Mouse (Mus musculus): ENCODE measurements around the gene Rnf150. TPM values are rescaled to one million over a fixed set of nuclear protein-coding genes. Genes with fewer than 3 reads are reported as not detected.

Rnf150 gene
- polyA plus RNA-seq, 1 experiment from 2014 or later: 2.1 TPM

DNA sequence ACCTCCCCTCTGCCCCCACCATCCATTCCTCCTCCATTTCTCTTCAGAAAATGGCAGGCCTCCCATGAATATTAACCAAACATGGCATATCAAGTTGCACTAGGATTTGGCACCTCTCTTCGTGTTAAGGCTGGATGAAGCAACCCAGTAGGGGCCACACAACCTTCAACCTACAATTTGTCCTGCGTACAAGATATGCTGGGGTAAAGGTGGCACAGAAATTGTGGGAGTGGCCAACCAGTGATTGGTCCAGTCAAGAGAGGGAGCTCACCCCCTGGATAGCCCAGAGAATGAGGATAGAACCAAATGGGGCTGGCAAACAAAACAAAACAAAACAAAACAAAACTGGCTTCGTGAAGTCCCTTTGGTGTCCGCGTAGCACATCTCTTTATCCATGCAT lies 198.1 kb downstream of the Rnf150 start:
- WGBS: 67% methylated on average over 5 of the region's 5 CpGs
- no peaks in the 10 kb centered on the region for H3K27me3 ChIP-seq (ENCODE audit: control insufficient read depth, insufficient read depth, low read depth, low read length)
- H3K4me3 ChIP-seq (ENCODE audit: low read depth, low read length): no peak overlapping the region
- no peaks in the 10 kb centered on the region for H3K36me3 ChIP-seq (ENCODE audit: control insufficient read depth, insufficient read depth, low read length)
- H3K4me2 ChIP-seq (ENCODE audit: low read length): no peak overlapping the region
- H3K9ac ChIP-seq (ENCODE audit: low read depth, low read length): no peak overlapping the region
- H3K9me3 ChIP-seq (replicated peaks; ENCODE audit: control insufficient read depth, low read length, poor library complexity, severe bottlenecking): no peaks in the 10 kb centered on the region
- ATAC-seq: no peak
- no peaks in the 10 kb centered on the region for H3K4me1 ChIP-seq (ENCODE audit: control insufficient read depth, insufficient read depth, low read length)
- H3K27ac ChIP-seq (ENCODE audit: low read length): no peak overlapping the region

GRCm38 (mm10) chr8:83061873-83062272 lies 198.7 kb downstream of the Rnf150 start:
- ATAC-seq: no peak
- no peaks in the 10 kb centered on the region for H3K9me3 ChIP-seq (replicated peaks; ENCODE audit: control insufficient read depth, low read length, poor library complexity, severe bottlenecking)
- no peak overlapping the region for H3K4me3 ChIP-seq (ENCODE audit: low read depth, low read length)
- no peak overlapping the region for H3K9ac ChIP-seq (ENCODE audit: low read depth, low read length)
- no peaks in the 10 kb centered on the region for H3K27me3 ChIP-seq (ENCODE audit: control insufficient read depth, insufficient read depth, low read depth, low read length)
- no peak overlapping the region for H3K27ac ChIP-seq (ENCODE audit: low read length)
- no peaks in the 10 kb centered on the region for H3K36me3 ChIP-seq (ENCODE audit: control insufficient read depth, insufficient read depth, low read length)
- 84% methylated on average over 3 of the region's 3 CpGs for WGBS
- no peak overlapping the region for H3K4me2 ChIP-seq (ENCODE audit: low read length)
- no peaks in the 10 kb centered on the region for H3K4me1 ChIP-seq (ENCODE audit: control insufficient read depth, insufficient read depth, low read length)

DNA sequence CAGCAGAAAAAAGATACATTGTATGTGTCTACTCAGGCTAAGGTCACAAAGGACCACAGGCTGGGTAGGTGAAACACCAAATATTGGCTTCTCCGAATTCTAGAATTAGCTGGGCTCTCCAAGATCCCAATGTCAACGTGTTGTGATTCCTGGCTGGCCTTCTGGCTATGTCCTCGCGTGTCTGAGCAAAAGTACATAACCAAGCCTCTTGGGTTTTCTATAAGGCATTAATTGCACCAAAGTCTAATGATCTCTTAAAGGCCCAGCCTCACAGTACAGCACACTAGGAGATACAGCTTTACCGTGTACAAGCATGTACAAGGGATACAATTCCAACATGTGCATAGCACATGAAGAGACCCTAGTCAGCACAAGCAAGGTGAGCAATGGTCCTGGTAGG lies 199.1 kb downstream of the Rnf150 start:
- 86% methylated on average over 5 of the region's 5 CpGs for WGBS
- no peaks in the 10 kb centered on the region for H3K27me3 ChIP-seq (ENCODE audit: control insufficient read depth, insufficient read depth, low read depth, low read length)
- H3K27ac ChIP-seq (ENCODE audit: low read length): no peak overlapping the region
- no peak for ATAC-seq
- H3K9ac ChIP-seq (ENCODE audit: low read depth, low read length): no peak overlapping the region
- H3K4me2 ChIP-seq (ENCODE audit: low read length): no peak overlapping the region
- H3K9me3 ChIP-seq (replicated peaks; ENCODE audit: control insufficient read depth, low read length, poor library complexity, severe bottlenecking): no peaks in the 10 kb centered on the region
- H3K4me3 ChIP-seq (ENCODE audit: low read depth, low read length): no peak overlapping the region
- H3K36me3 ChIP-seq (ENCODE audit: control insufficient read depth, insufficient read depth, low read length): no peaks in the 10 kb centered on the region
- no peaks in the 10 kb centered on the region for H3K4me1 ChIP-seq (ENCODE audit: control insufficient read depth, insufficient read depth, low read length)

DNA sequence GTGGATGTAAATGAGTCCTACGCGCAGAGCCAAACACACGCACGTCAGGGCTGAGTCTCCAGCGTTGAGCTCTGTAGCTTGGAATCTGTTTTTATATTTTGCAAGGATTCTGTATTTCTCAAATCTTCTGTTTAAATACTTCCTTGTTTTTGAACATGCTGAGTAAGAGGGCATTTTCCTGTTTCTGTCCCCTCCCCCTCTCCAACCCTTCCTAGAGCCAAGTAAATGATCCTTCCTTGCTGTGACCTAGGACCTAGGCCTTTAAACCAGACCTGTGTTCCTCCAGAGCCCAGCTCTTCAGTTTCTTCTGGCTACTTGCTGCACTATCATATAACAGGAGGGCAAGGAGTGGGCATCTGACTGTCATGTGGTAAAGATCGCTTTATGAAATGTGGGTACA lies 200.9 kb downstream of the Rnf150 start:
- no peak overlapping the region for H3K9ac ChIP-seq (ENCODE audit: low read depth, low read length)
- H3K27me3 ChIP-seq (ENCODE audit: control insufficient read depth, insufficient read depth, low read depth, low read length): no peaks in the 10 kb centered on the region
- WGBS: 92% methylated on average over 6 of the region's 6 CpGs
- no peaks in the 10 kb centered on the region for H3K4me1 ChIP-seq (ENCODE audit: control insufficient read depth, insufficient read depth, low read length)
- H3K4me2 ChIP-seq (ENCODE audit: low read length): no peak overlapping the region
- H3K4me3 ChIP-seq (ENCODE audit: low read depth, low read length): no peak overlapping the region
- no peaks in the 10 kb centered on the region for H3K36me3 ChIP-seq (ENCODE audit: control insufficient read depth, insufficient read depth, low read length)
- ATAC-seq: no peak
- no peak overlapping the region for H3K27ac ChIP-seq (ENCODE audit: low read length)
- no peaks in the 10 kb centered on the region for H3K9me3 ChIP-seq (replicated peaks; ENCODE audit: control insufficient read depth, low read length, poor library complexity, severe bottlenecking)

DNA sequence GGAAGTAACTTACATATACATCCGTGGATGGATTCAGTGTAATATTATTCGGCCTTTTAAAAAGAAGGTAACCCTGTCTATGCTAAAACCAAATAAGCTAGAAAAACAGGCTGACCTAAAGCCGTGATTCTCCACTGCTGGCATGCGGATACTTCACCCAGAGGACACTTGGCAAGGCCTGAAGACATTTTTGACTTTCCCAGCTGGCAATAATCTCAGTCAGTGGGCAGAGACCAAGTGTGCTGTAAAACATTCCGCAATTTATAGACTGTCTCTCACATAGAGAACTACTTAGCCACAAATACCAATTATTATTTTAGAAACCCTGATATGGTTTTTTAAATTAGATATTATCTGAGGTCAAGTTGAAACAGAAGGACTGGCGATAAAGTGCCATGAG lies 202.9 kb downstream of the Rnf150 start:
- H3K36me3 ChIP-seq (ENCODE audit: control insufficient read depth, insufficient read depth, low read length): no peaks in the 10 kb centered on the region
- no peak overlapping the region for H3K27ac ChIP-seq (ENCODE audit: low read length)
- no peak for ATAC-seq
- no peak overlapping the region for H3K4me3 ChIP-seq (ENCODE audit: low read depth, low read length)
- 93% methylated on average over 6 of the region's 6 CpGs for WGBS
- no peak overlapping the region for H3K4me2 ChIP-seq (ENCODE audit: low read length)
- no peaks in the 10 kb centered on the region for H3K4me1 ChIP-seq (ENCODE audit: control insufficient read depth, insufficient read depth, low read length)
- no peaks in the 10 kb centered on the region for H3K27me3 ChIP-seq (ENCODE audit: control insufficient read depth, insufficient read depth, low read depth, low read length)
- H3K9ac ChIP-seq (ENCODE audit: low read depth, low read length): no peak overlapping the region
- H3K9me3 ChIP-seq (replicated peaks; ENCODE audit: control insufficient read depth, low read length, poor library complexity, severe bottlenecking): no peaks in the 10 kb centered on the region

DNA sequence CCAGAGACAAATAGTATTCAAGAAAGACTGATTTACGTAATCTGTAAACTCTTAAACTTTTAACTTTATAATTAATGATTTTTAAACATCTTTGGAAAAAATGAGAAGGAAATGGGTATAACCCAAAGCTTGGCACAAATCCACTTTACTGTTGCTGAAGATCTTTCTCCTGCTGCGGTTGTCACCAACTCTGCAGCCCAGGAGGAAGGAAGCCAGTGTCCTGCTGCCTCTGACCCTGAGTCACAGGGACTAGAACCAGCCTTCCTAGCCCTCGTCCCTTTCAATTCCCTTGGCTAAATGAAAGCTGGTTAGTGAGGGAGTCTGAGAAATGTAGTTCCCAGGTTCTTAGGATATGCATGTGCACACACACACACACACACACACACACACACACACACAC lies 203.7 kb downstream of the Rnf150 start:
- ATAC-seq: no peak
- 85% methylated on average over 3 of the region's 3 CpGs for WGBS
- H3K4me3 ChIP-seq (ENCODE audit: low read depth, low read length): no peak overlapping the region

GRCm38 (mm10) chr8:83067906-83068305 lies 204.8 kb downstream of the Rnf150 start:
- WGBS: 71% methylated on average over 7 of the region's 7 CpGs
- no peaks in the 10 kb centered on the region for H3K9me3 ChIP-seq (replicated peaks; ENCODE audit: control insufficient read depth, low read length, poor library complexity, severe bottlenecking)
- no peak overlapping the region for H3K27ac ChIP-seq (ENCODE audit: low read length)
- no peak for ATAC-seq
- no peaks in the 10 kb centered on the region for H3K27me3 ChIP-seq (ENCODE audit: control insufficient read depth, insufficient read depth, low read depth, low read length)
- no peak overlapping the region for H3K9ac ChIP-seq (ENCODE audit: low read depth, low read length)
- H3K4me1 ChIP-seq (ENCODE audit: control insufficient read depth, insufficient read depth, low read length): no peaks in the 10 kb centered on the region
- H3K4me2 ChIP-seq (ENCODE audit: low read length): no peak overlapping the region
- H3K36me3 ChIP-seq (ENCODE audit: control insufficient read depth, insufficient read depth, low read length): no peaks in the 10 kb centered on the region
- H3K4me3 ChIP-seq (ENCODE audit: low read depth, low read length): no peak overlapping the region

More for the DNA sequence above, 203.7 kb downstream of the Rnf150 start:
- H3K4me1 ChIP-seq (ENCODE audit: control insufficient read depth, insufficient read depth, low read length): no peaks in the 10 kb centered on the region
- no peak overlapping the region for H3K4me2 ChIP-seq (ENCODE audit: low read length)
- H3K27ac ChIP-seq (ENCODE audit: low read length): no peak overlapping the region
- no peaks in the 10 kb centered on the region for H3K27me3 ChIP-seq (ENCODE audit: control insufficient read depth, insufficient read depth, low read depth, low read length)
- H3K9me3 ChIP-seq (replicated peaks; ENCODE audit: control insufficient read depth, low read length, poor library complexity, severe bottlenecking): no peaks in the 10 kb centered on the region
- no peaks in the 10 kb centered on the region for H3K36me3 ChIP-seq (ENCODE audit: control insufficient read depth, insufficient read depth, low read length)
- no peak overlapping the region for H3K9ac ChIP-seq (ENCODE audit: low read depth, low read length)

DNA sequence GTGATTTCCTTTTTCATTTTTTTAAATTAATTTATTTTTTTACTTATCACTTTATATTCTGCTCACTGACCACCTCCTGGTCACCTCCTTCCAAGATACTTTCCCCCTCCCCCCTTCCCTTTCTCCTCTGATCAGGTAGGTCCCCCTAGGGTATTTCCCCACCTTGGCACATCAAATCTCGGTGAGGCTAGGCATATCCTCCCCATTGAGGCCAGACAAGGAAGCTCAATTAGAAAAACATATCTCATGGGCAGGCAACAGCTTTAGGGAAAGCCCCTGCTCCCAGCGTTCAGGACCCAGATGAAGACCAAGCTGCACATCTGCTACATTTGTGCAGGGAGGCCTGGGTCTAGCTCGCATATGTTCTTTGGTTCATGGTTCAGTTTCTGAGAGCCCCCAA lies 211.1 kb downstream of the Rnf150 start:
- Histone ChIP-seq H3K36me3 (ENCODE audit: control insufficient read depth, insufficient read depth, low read length) (no peaks in the 10 kb centered on the region), H3K27ac (ENCODE audit: low read length) (no peak overlapping the region), H3K4me1 (ENCODE audit: control insufficient read depth, insufficient read depth, low read length) (no peaks in the 10 kb centered on the region), H3K9me3 (replicated peaks; ENCODE audit: control insufficient read depth, low read length, poor library complexity, severe bottlenecking) (no peaks in the 10 kb centered on the region), H3K27me3 (ENCODE audit: control insufficient read depth, insufficient read depth, low read depth, low read length) (no peaks in the 10 kb centered on the region), H3K9ac (ENCODE audit: low read depth, low read length) (no peak overlapping the region), H3K4me2 (ENCODE audit: low read length) (no peak overlapping the region), H3K4me3 (ENCODE audit: low read depth, low read length) (no peak overlapping the region)
- 85% methylated on average over 3 of the region's 3 CpGs for WGBS
- no peak for ATAC-seq

GRCm38 (mm10) chr8:83076621-83077020 lies 213.5 kb downstream of the Rnf150 start:
- no peak overlapping the region for H3K4me3 ChIP-seq (ENCODE audit: low read depth, low read length)
- no peaks in the 10 kb centered on the region for H3K4me1 ChIP-seq (ENCODE audit: control insufficient read depth, insufficient read depth, low read length)
- WGBS: 100% methylated on average over 1 of the region's 1 CpGs
- H3K9ac ChIP-seq (ENCODE audit: low read depth, low read length): no peak overlapping the region
- no peaks in the 10 kb centered on the region for H3K9me3 ChIP-seq (replicated peaks; ENCODE audit: control insufficient read depth, low read length, poor library complexity, severe bottlenecking)
- H3K4me2 ChIP-seq (ENCODE audit: low read length): no peak overlapping the region
- no peak for ATAC-seq
- no peaks in the 10 kb centered on the region for H3K36me3 ChIP-seq (ENCODE audit: control insufficient read depth, insufficient read depth, low read length)
- H3K27ac ChIP-seq (ENCODE audit: low read length): no peak overlapping the region
- no peaks in the 10 kb centered on the region for H3K27me3 ChIP-seq (ENCODE audit: control insufficient read depth, insufficient read depth, low read depth, low read length)

- Histone ChIP-seq H3K9me3 (replicated peaks; ENCODE audit: control insufficient read depth, low read length, poor library complexity, severe bottlenecking) (no peaks in the 10 kb centered on the region), H3K27me3 (ENCODE audit: control insufficient read depth, insufficient read depth, low read depth, low read length) (no peaks in the 10 kb centered on the region), H3K4me3 (ENCODE audit: low read depth, low read length) (no peak overlapping the region), H3K4me1 (ENCODE audit: control insufficient read depth, insufficient read depth, low read length) (no peaks in the 10 kb centered on the region), H3K4me2 (ENCODE audit: low read length) (no peak overlapping the region), H3K9ac (ENCODE audit: low read depth, low read length) (no peak overlapping the region), H3K27ac (ENCODE audit: low read length) (no peak overlapping the region), H3K36me3 (ENCODE audit: control insufficient read depth, insufficient read depth, low read length) (no peaks in the 10 kb centered on the region)
- ATAC-seq: no peak
- WGBS: 91% methylated on average over 1 of the region's 2 CpGs
Measured at GRCm38 (mm10) chr8:83077329-83077728, 214.2 kb downstream of the Rnf150 start.
